Mouse (Mus musculus) embryonic facial prominence, embryonic 11.5 days (tissue): ENCODE measurements around the gene 1700011L22Rik. TPM values are rescaled to one million over a fixed set of nuclear protein-coding genes. Genes with fewer than 3 reads are reported as not detected.

Source experiments
- ATAC-seq: fragments of 200-750 bp; cut with Nextera tagmentation; replicated peaks from 2 replicates; pipeline ENCODE4 v1.8.0; 2017; ENCODE audit warnings: low read depth; ENCODE audit not compliant: insufficient number of reproducible peaks, low FRiP score, low TSS enrichment
- DNase-seq: peaks from one replicate; pipeline ENCODE4 v3.0.0-alpha.2; 2015; ENCODE audit warnings: low spot score
- H3K27ac ChIP-seq: fragments of 300-500 bp; sonication (generic); replicated peaks from 2 replicates; pipeline ENCODE4 v1.5.1; 2014; ENCODE audit warnings: mild to moderate bottlenecking, low read depth, low read length, control low read depth
- H3K27me3 ChIP-seq: fragments of 300-500 bp; sonication (generic); 2 replicates; pipeline ENCODE4 v1.6.1; 2014; ENCODE audit warnings: mild to moderate bottlenecking, low read length, moderate library complexity, mixed read lengths; ENCODE audit not compliant: control insufficient read depth, insufficient read depth
- H3K36me3 ChIP-seq: fragments of 300-500 bp; sonication (generic); replicated peaks from 2 replicates; pipeline ENCODE4 v1.6.1; 2014; ENCODE audit warnings: low read depth, mild to moderate bottlenecking, low read length, moderate library complexity, mixed read lengths; ENCODE audit not compliant: control insufficient read depth, insufficient read depth
- H3K4me1 ChIP-seq: fragments of 300-500 bp; sonication (generic); 2 replicates; pipeline ENCODE4 v1.6.1; 2014; ENCODE audit warnings: low read length, mixed read lengths; ENCODE audit not compliant: control insufficient read depth, insufficient read depth
- H3K4me2 ChIP-seq: fragments of 300-500 bp; sonication (generic); 2 replicates; pipeline ENCODE4 v1.6.1; 2014; ENCODE audit warnings: low read depth, mild to moderate bottlenecking, control low read depth, low read length, moderate library complexity
- H3K4me3 ChIP-seq: fragments of 300-500 bp; sonication (generic); 2 replicates; pipeline ENCODE4 v1.5.1; 2014; ENCODE audit warnings: low read depth, low read length, control low read depth
- H3K9ac ChIP-seq: fragments of 300-500 bp; sonication (generic); replicated peaks from 2 replicates; pipeline ENCODE4 v1.6.1; 2014; ENCODE audit warnings: mild to moderate bottlenecking, control low read depth, low read length
- H3K9me3 ChIP-seq: fragments of 300-500 bp; sonication (generic); replicated peaks from 2 replicates; pipeline ENCODE4 v1.6.1; 2016; ENCODE audit warnings: mild to moderate bottlenecking, low read length, inconsistent platforms, mixed read lengths; ENCODE audit not compliant: control insufficient read depth
- WGBS: fragments of 180-500 bp; shearing (Covaris S2); extraction: QIAGEN DNeasy Blood & Tissue Kit; methylation state at CpG from one replicate; pipeline ENCODE4 v1.1.7; 2014; 5-methylcytosine and 5-hydroxymethylcytosine counted together
- polyA plus RNA-seq: library from polyadenylated mRNA; unstranded; fragments of >200 nt; fragmentation: Nextera tagmentation; extraction: Ambion mirVana; gene quantifications from 2 replicates; pipeline ENCODE4 v1.2.1, GENCODE M21; 2014

1700011L22Rik gene
- polyA plus RNA-seq, 1 experiment from 2014 or later, result not detected

GRCm38 (mm10) chr8:79229266-79229888 lies 19.0 kb downstream of the 1700011L22Rik start:
- H3K4me2 ChIP-seq, result no peak overlapping the region
- no peak overlapping the region for H3K9ac ChIP-seq
- no peak overlapping the region for H3K4me3 ChIP-seq
- DNase-seq, result no peak
- no peaks in the 10 kb centered on the region for H3K9me3 ChIP-seq
- no peak overlapping the region for H3K27ac ChIP-seq
- no peak for ATAC-seq
- no peaks in the 10 kb centered on the region for H3K4me1 ChIP-seq
- no peaks in the 10 kb centered on the region for H3K36me3 ChIP-seq
- H3K27me3 ChIP-seq, result no peaks in the 10 kb centered on the region
- WGBS, result 86% methylated on average over 8 of the region's 8 CpGs

DNA sequence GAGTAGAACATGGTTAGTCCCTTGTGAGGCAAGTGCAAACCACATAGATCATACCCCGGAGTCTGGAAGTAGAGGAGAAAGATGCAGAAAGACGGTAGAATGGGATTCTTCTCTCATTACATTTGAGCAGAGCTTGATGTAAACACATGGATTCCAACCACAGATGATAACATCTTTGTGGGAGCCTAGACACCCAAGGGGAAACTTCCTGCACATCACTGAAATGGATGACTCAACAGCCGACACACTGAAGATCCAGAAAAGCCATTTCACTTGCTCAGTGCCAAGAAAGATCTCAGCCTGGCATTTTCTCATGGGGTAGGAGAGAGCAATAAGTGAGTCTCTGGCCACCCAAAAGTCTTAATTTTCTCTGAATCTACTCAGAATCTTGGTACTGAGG lies 20.5 kb downstream of the 1700011L22Rik start:
- Histone ChIP-seq H3K9ac (no peak overlapping the region), H3K4me1 (no peaks in the 10 kb centered on the region), H3K9me3 (no peaks in the 10 kb centered on the region), H3K36me3 (no peaks in the 10 kb centered on the region), H3K27ac (no peak overlapping the region), H3K27me3 (no peaks in the 10 kb centered on the region), H3K4me3 (no peak overlapping the region), H3K4me2 (no peak overlapping the region)
- WGBS, result 87% methylated on average over 3 of the region's 3 CpGs
- ATAC-seq (no peak), DNase-seq (no peak)

- no peaks in the 10 kb centered on the region for H3K9me3 ChIP-seq
- H3K4me3 ChIP-seq, result no peak overlapping the region
- no peak overlapping the region for H3K9ac ChIP-seq
- H3K27ac ChIP-seq, result no peak overlapping the region
- no peaks in the 10 kb centered on the region for H3K27me3 ChIP-seq
- H3K36me3 ChIP-seq, result no peaks in the 10 kb centered on the region
- no peak overlapping the region for H3K4me2 ChIP-seq
- no peak for DNase-seq
- no peak for ATAC-seq
- WGBS, result 82% methylated on average over 4 of the region's 4 CpGs
- no peaks in the 10 kb centered on the region for H3K4me1 ChIP-seq
Measured at GRCm38 (mm10) chr8:79227194-79227593, 21.2 kb downstream of the 1700011L22Rik start.

DNA sequence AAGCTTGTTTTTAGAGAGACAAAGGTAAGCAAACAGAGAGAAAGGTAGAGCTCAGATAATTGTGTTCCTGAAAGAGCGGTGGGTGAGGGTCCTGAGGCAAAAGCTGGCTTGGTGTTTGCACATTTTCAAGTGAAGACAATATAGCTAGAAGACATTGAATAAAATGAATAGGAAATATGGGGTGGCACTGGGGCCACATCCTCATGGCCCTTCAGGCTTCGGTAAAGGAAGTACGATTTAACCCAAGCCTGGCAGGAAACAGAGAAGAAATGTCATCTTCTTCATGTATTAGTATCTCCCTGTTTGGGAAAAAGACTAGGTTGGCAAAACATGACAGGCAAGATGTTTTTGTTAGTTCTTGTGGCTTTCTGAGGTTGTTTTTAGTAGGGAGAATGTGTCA lies 22.3 kb downstream of the 1700011L22Rik start:
- 90% methylated on average over 3 of the region's 3 CpGs for WGBS

DNA sequence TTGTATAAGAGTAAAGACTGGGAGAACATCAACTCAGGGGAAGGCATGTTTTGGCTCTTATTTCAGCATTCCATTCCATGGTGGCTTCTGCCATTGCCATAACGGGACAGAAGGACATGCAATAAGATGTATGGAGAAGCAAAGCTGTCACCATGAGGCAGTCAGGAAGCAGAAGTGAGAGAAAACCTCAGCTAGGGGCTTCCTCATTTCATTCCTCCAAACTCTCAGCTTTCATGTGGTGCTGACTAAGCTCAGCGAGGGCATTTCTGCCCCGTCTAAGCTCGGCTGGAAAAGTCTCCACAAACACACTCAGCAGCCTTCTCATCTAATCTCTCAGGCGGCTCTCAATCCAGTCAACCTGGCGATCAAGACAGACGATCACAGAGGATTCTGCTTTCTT lies 22.8 kb downstream of the 1700011L22Rik start:
- no peak for DNase-seq

More for the DNA sequence above, 22.3 kb downstream of the 1700011L22Rik start:
- no peak overlapping the region for H3K4me2 ChIP-seq
- H3K9me3 ChIP-seq, result no peaks in the 10 kb centered on the region
- no peak overlapping the region for H3K9ac ChIP-seq
- H3K4me3 ChIP-seq, result no peak overlapping the region
- DNase-seq, result no peak
- no peaks in the 10 kb centered on the region for H3K27me3 ChIP-seq
- H3K36me3 ChIP-seq, result no peaks in the 10 kb centered on the region
- H3K27ac ChIP-seq, result no peak overlapping the region
- H3K4me1 ChIP-seq, result no peaks in the 10 kb centered on the region
- ATAC-seq, result no peak

DNA sequence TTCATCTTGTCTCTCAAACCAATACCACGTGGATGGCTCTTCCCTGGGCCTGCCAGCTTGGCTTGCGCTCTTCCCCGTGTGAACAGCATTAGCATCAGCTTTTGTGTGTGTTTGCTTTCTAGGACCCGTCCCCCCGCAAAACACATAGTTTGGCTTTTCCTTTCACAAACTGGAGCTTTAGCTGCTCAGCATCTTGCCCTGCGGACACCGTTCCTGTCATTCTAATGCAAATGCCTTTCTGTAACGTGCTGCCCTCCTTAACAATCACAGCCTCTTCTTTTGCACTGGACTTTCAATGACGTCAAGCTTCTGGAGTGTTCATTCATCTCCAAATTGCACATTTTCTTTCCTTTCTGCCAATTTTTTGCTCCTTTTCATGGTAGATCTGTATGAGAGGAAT lies 24.0 kb downstream of the 1700011L22Rik start:
- H3K4me1 ChIP-seq, result no peaks in the 10 kb centered on the region
- no peak overlapping the region for H3K9ac ChIP-seq
- DNase-seq, result no peak
- no peak overlapping the region for H3K27ac ChIP-seq
- ATAC-seq, result no peak
- H3K4me2 ChIP-seq, result no peak overlapping the region
- WGBS, result 69% methylated on average over 9 of the region's 9 CpGs
- no peaks in the 10 kb centered on the region for H3K9me3 ChIP-seq
- no peaks in the 10 kb centered on the region for H3K36me3 ChIP-seq
- no peaks in the 10 kb centered on the region for H3K27me3 ChIP-seq
- no peak overlapping the region for H3K4me3 ChIP-seq

More for the DNA sequence above, 22.8 kb downstream of the 1700011L22Rik start:
- H3K27ac ChIP-seq, result no peak overlapping the region
- no peak for ATAC-seq
- WGBS, result 85% methylated on average over 7 of the region's 7 CpGs
- no peaks in the 10 kb centered on the region for H3K4me1 ChIP-seq
- no peak overlapping the region for H3K4me2 ChIP-seq
- no peaks in the 10 kb centered on the region for H3K36me3 ChIP-seq
- no peaks in the 10 kb centered on the region for H3K9me3 ChIP-seq
- no peaks in the 10 kb centered on the region for H3K27me3 ChIP-seq
- H3K4me3 ChIP-seq, result no peak overlapping the region
- H3K9ac ChIP-seq, result no peak overlapping the region

- Histone ChIP-seq H3K4me2 (no peak overlapping the region), H3K9ac (no peak overlapping the region), H3K36me3 (no peaks in the 10 kb centered on the region), H3K27ac (no peak overlapping the region), H3K9me3 (no peaks in the 10 kb centered on the region), H3K4me3 (no peak overlapping the region), H3K27me3 (no peaks in the 10 kb centered on the region), H3K4me1 (no peaks in the 10 kb centered on the region)
- DNase-seq (no peak), ATAC-seq (no peak; the same call in 1 of the 2 replicates)
- 83% methylated on average over 5 of the region's 5 CpGs for WGBS
Measured at GRCm38 (mm10) chr8:79222752-79223141, 25.6 kb downstream of the 1700011L22Rik start.

- DNase-seq (peak; percentile 35), ATAC-seq (no peak)
- no peaks in the 10 kb centered on the region for H3K27me3 ChIP-seq
- no peak overlapping the region for H3K4me3 ChIP-seq
- no peaks in the 10 kb centered on the region for H3K4me1 ChIP-seq
- H3K36me3 ChIP-seq, result no peaks in the 10 kb centered on the region
- no peak overlapping the region for H3K4me2 ChIP-seq
- no peak overlapping the region; the same call in 1 of the 2 replicates for H3K27ac ChIP-seq
- no peaks in the 10 kb centered on the region for H3K9me3 ChIP-seq
- H3K9ac ChIP-seq, result no peak overlapping the region
- 42% methylated on average over 5 of the region's 5 CpGs for WGBS
Measured at GRCm38 (mm10) chr8:79222106-79222751, 26.1 kb downstream of the 1700011L22Rik start.
